Mouse (Mus musculus) lung, postnatal 14 days (tissue): ENCODE data around the gene Gjb1.
A peak's percentile ranks its signal among the peaks of the same experiment; 100 is the strongest.

ENCODE experiments used
- DNase-seq: peaks from one replicate; pipeline ENCODE4 v3.0.0; 2021

Gene Gjb1

GRCm38 (mm10) chrX:101418946-101419724 lies 43.0 kb downstream of the Gjb1 start:
- peak; percentile 60 for DNase-seq

DNA sequence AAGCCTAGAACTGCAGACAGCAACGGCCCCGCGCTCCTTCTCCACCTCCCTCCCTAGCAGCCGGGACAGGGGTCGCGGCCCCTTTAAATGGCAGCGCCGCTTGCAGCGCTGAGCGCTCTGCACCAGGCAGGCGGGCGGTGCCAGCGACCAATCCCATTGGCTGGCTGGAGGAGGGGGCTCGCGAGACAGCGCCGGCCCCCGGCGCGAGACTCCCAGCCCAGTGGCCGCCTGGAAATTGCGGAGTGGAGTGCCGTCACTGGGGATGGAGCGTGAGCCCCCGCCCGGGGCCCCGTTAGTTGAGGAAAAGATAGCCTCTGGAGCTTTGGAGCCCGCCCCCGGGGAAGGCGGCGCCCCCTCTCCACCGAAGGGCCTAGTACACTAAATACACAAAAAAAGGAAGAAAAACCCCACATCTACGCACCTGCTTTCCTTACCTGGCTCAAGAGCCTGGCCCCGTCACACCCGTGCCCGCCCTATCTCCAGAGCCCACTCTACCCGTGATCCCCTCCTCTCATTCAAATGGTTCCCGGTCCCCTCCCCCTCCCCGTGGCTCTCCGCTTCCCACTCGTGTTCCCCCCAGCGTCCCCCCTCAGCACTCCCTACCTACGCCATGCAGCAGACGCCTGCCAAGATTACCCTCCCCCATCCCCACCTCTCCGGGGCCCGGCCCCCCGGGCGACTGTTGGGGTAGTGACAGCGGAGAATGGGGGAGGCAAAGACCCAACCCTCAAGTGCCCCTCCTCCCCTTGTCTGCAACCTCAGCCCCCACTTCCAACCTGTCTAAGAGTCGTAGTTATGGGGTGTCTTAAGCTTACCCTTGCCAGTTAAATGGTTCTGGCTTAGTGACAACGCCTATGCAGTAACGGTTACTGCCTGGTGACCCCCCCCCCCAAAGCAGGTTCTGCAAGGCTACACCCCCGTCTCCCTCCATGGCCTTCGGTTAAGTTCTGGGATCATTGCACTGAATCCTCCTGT lies 43.8 kb downstream of the Gjb1 start:
- DNase-seq, result peak; percentile 82

DNA sequence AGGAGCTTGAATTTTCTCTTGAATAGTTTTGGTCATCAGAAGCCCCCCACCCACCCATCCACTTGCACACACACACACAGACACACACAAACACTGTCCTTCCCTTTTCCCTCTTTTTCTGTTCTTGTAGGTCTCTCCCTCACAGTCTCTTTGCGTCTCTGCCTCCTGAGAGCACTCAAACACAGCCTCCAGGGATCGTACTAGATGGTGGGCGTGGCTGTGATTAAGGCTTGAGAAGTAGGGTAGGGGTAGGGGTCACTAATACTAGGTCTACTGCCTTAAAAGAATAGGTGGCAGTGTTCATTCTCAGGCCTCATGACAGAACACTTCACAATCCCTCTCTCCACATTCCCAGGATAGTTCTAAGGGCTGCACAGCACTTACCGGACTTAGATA lies 44.5 kb downstream of the Gjb1 start, which contains the start of gene Zmym3:
TSS of gene Zmym3 (minus strand) at position 150 of the 396 bp plus-strand sequence.
- peak; percentile 1 for DNase-seq

DNA sequence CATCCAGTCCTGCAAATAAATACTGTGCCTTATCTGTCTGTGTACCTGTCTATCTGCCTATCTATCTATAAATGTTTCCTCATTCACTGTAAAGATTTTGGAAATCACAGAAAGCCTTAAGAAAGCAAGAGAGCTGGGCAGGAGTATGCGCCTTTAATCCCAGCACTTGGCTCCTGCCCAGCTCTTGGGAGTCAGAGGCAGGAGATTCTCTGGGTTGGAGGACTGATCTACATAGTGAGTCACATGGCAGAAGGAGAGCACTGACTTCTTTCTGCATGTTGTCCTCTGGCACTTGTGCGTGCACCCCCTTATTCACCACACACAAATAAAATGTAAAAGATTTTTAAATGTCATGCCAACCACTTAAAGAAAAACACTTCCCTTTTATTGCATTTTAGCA lies 47.3 kb downstream of the Gjb1 start:
- no peak for DNase-seq

DNA sequence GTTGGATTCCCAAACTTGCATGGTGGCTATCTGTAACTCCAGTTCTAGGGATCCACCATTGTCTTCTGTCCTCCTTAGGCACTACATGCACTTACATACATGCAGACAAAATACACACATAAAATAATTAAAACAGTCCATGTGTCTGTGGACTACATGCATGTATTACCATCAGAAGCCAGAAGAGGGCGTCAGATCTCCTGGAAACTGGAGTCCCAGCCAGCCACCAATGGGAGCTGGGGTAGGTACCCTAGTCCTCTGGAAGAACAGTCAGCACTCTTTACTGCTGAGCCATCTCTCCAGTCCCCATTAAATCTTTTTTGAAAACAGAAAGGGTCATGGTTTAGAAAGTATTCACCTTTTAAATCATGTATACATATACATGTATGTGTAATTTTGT lies 51.6 kb downstream of the Gjb1 start:
- peak; percentile 13 for DNase-seq

GRCm38 (mm10) chrX:101428785-101429141 lies 52.6 kb downstream of the Gjb1 start:
- peak; percentile 1 for DNase-seq

- DNase-seq, result peak; percentile 87
Measured at GRCm38 (mm10) chrX:101429142-101429949, 53.2 kb downstream of the Gjb1 start, which contains the start of gene Nono. Gene Nono (plus strand): TSS chrX:101429318.

DNA sequence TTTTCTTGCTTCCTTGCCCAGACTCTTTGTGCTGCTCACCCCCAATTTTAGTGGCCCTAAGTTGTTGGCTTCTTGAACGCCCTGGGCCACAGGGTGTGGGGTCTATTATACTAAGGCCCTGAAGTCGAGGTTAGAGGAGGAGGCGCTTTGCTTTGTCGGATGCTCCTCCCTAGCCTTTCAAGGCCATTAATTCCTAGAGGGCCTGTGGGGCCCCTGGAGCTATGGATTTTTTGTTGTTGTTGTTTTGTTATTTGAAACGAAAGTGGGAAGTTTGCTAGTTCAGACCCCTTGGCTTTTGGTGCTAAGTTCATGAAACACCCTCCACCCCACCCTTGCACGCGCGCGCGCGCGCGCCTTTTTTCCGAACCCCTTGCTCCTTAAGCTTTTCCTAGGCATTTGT lies 53.8 kb downstream of the Gjb1 start:
- peak; percentile 6 for DNase-seq
